Mouse (Mus musculus) MEL (cell line): Measurements from ENCODE around the gene Chst15. TPM values are rescaled to one million over a fixed set of nuclear protein-coding genes. Genes with fewer than 3 reads are reported as not detected.

Experiments
- DNase-seq: peaks from one replicate; pipeline ENCODE4 v3.0.0; 2011; ENCODE audit warnings: low read depth, low spot score
- H3K27ac ChIP-seq: 2 replicates; pipeline ENCODE4 v1.5.1; 2012; ENCODE audit warnings: low read depth, mild to moderate bottlenecking, control low read depth, low read length, moderate library complexity; ENCODE audit not compliant: control insufficient read depth
- H3K27me3 ChIP-seq, 2 experiments: fragments of 150-350 bp in 1 of 2; sonication (generic) in 1 of 2; 2 replicates each; pipeline ENCODE4 v1.6.1; 2012; ENCODE audit warnings: low read length in 2 of 2, mild to moderate bottlenecking in 2 of 2, improper control_type of control experiment in 1 of 2, moderate library complexity in 1 of 2; ENCODE audit not compliant: insufficient read depth in 2 of 2, control insufficient read depth in 1 of 2
- H3K36me3 ChIP-seq, 2 experiments: 2 replicates each; pipeline ENCODE4 v1.6.1; 2012 to 2014; ENCODE audit warnings: low read length in 2 of 2, improper control_type of control experiment in 1 of 2, inconsistent platforms in 1 of 2, mild to moderate bottlenecking in 1 of 2; ENCODE audit not compliant: insufficient read depth in 2 of 2, control insufficient read depth in 1 of 2
- H3K4me1 ChIP-seq, 2 experiments: fragments of 150-350 bp in 1 of 2; sonication (generic) in 1 of 2; 2 replicates each; pipeline ENCODE4 v1.6.1; 2012; ENCODE audit warnings: low read length in 2 of 2, improper control_type of control experiment in 1 of 2, mild to moderate bottlenecking in 1 of 2; ENCODE audit not compliant: insufficient read depth in 2 of 2, control insufficient read depth in 1 of 2
- H3K4me3 ChIP-seq, 2 experiments: fragments of 150-350 bp in 1 of 2; sonication (generic) in 1 of 2; 2 replicates each; pipeline ENCODE4 v1.5.1; 2012; ENCODE audit warnings: low read depth in 2 of 2, low read length in 2 of 2, mild to moderate bottlenecking in 2 of 2, moderate library complexity in 2 of 2, control low read depth in 1 of 2, improper control_type of control experiment in 1 of 2; ENCODE audit not compliant: control insufficient read depth in 1 of 2, insufficient read depth in 1 of 2
- H3K79me2 ChIP-seq: 2 replicates; pipeline ENCODE4 v1.6.1; 2012; ENCODE audit warnings: mild to moderate bottlenecking, low read length, moderate library complexity; ENCODE audit not compliant: control insufficient read depth, poor library complexity, insufficient read depth
- H3K9ac ChIP-seq: 2 replicates; pipeline ENCODE4 v1.6.1; 2012; ENCODE audit warnings: low read depth, mild to moderate bottlenecking, control low read depth, low read length, moderate library complexity; ENCODE audit not compliant: control insufficient read depth, poor library complexity, severe bottlenecking
- H3K9me3 ChIP-seq: fragments of 150-350 bp; sonication (generic); replicated peaks from 2 replicates; pipeline ENCODE4 v1.6.1; 2012; ENCODE audit warnings: mild to moderate bottlenecking, low read length, improper control_type of control experiment, moderate library complexity; ENCODE audit not compliant: insufficient read depth
- CHD1 ChIP-seq: IDR thresholded peaks from 2 replicates; pipeline ENCODE4 v1.6.1; 2012; ENCODE audit warnings: low read depth, mild to moderate bottlenecking, inconsistent platforms, low read length, improper control_type of control experiment
- CHD2 ChIP-seq: IDR thresholded peaks from 2 replicates; pipeline ENCODE4 v1.6.1; 2011; ENCODE audit warnings: low read length, improper control_type of control experiment
- CTCF ChIP-seq, 3 experiments: IDR thresholded peaks in 2 of 3; conservative IDR thresholded peaks in 1 of 3; 2 replicates each; pipeline ENCODE4 v1.5.1; 2011 to 2012; ENCODE audit warnings: low read length in 3 of 3, low read depth in 2 of 3, mild to moderate bottlenecking in 2 of 3, improper control_type of control experiment in 1 of 3, inconsistent platforms in 1 of 3, mixed read lengths in 1 of 3, moderate library complexity in 1 of 3; ENCODE audit not compliant: control insufficient read depth in 1 of 3, insufficient read depth in 1 of 3, poor library complexity in 1 of 3, severe bottlenecking in 1 of 3
- E2F4 ChIP-seq: IDR thresholded peaks from 2 replicates; pipeline ENCODE4 v1.6.1; 2011; ENCODE audit warnings: low read depth, low read length, improper control_type of control experiment, borderline replicate concordance
- HCFC1 ChIP-seq: IDR thresholded peaks from 2 replicates; pipeline ENCODE4 v1.6.1; 2012; ENCODE audit warnings: low read depth, mild to moderate bottlenecking, inconsistent platforms, low read length, improper control_type of control experiment, moderate library complexity
- MAFK ChIP-seq: IDR thresholded peaks from 2 replicates; pipeline ENCODE4 v1.6.1; 2011; ENCODE audit warnings: low read depth, mild to moderate bottlenecking, low read length, improper control_type of control experiment, borderline replicate concordance
- MEF2A ChIP-seq: IDR thresholded peaks from 2 replicates; pipeline ENCODE4 v1.6.1; 2014; ENCODE audit warnings: low read depth, mild to moderate bottlenecking, inconsistent platforms, low read length, improper control_type of control experiment; ENCODE audit not compliant: poor library complexity, insufficient replicate concordance, severe bottlenecking; ENCODE audit errors: extremely low read depth
- NELFE ChIP-seq: IDR thresholded peaks from 2 replicates; pipeline ENCODE4 v1.6.1; 2011; ENCODE audit warnings: low read depth, low read length, improper control_type of control experiment
- NRF1 ChIP-seq: IDR thresholded peaks from 2 replicates; pipeline ENCODE4 v1.6.1; 2014; ENCODE audit warnings: low read depth, mild to moderate bottlenecking, inconsistent platforms, low read length, improper control_type of control experiment, moderate library complexity; ENCODE audit not compliant: poor library complexity, insufficient read depth, severe bottlenecking
- POLR2A ChIP-seq, 2 experiments: IDR thresholded peaks; 2 replicates each; pipeline ENCODE4 v1.6.1; 2011 to 2012; ENCODE audit warnings: low read length in 2 of 2, mild to moderate bottlenecking in 2 of 2, control low read depth in 1 of 2, improper control_type of control experiment in 1 of 2, low read depth in 1 of 2, moderate library complexity in 1 of 2; ENCODE audit not compliant: control insufficient read depth in 1 of 2, insufficient read depth in 1 of 2, poor library complexity in 1 of 2
- POLR2AphosphoS2 ChIP-seq: IDR thresholded peaks from 2 replicates; pipeline ENCODE4 v1.6.1; 2011; ENCODE audit warnings: low read length, improper control_type of control experiment
- TAL1 ChIP-seq: IDR thresholded peaks from 2 replicates; pipeline ENCODE4 v1.6.1; 2012; ENCODE audit warnings: mild to moderate bottlenecking, inconsistent platforms, low read length, moderate library complexity, mixed read lengths
- TBP ChIP-seq: IDR thresholded peaks from 2 replicates; pipeline ENCODE4 v1.8.0; 2011; ENCODE audit warnings: low read depth, low read length, improper control_type of control experiment
- USF1 ChIP-seq: IDR thresholded peaks from 2 replicates; pipeline ENCODE4 v1.6.1; 2014; ENCODE audit warnings: low read depth, mild to moderate bottlenecking, inconsistent platforms, low read length, improper control_type of control experiment, moderate library complexity
- ZC3H11A ChIP-seq: IDR thresholded peaks from 2 replicates; pipeline ENCODE4 v1.6.1; 2012; ENCODE audit warnings: low read depth, mild to moderate bottlenecking, inconsistent platforms, low read length, improper control_type of control experiment
- ZKSCAN1 ChIP-seq: IDR thresholded peaks from 2 replicates; pipeline ENCODE4 v1.6.1; 2012; ENCODE audit warnings: low read depth, mild to moderate bottlenecking, inconsistent platforms, low read length, improper control_type of control experiment, moderate library complexity
- ZMIZ1 ChIP-seq: IDR thresholded peaks from 2 replicates; pipeline ENCODE4 v1.6.1; 2012; ENCODE audit warnings: low read depth, mild to moderate bottlenecking, inconsistent platforms, low read length, improper control_type of control experiment, moderate library complexity
- ZNF384 ChIP-seq: IDR thresholded peaks from 2 replicates; pipeline ENCODE4 v1.6.1; 2012; ENCODE audit warnings: low read depth, mild to moderate bottlenecking, inconsistent platforms, low read length, improper control_type of control experiment
- polyA plus RNA-seq, 2 experiments: library from polyadenylated mRNA; stranded (reverse) in 1 of 2; unstranded in 1 of 2; fragments of >175 nt in 1 of 2; fragments of >200 nt in 1 of 2; gene quantifications; 2 replicates each; pipeline versions ENCODE4 v1.2.1 to v1.2.4; 2012; ENCODE audit warnings: low replicate concordance in 2 of 2, low read depth in 1 of 2; ENCODE audit not compliant: insufficient read length in 2 of 2, insufficient read depth in 1 of 2, missing spikeins in 1 of 2
- total RNA-seq: library from RNA; depleted of rRNA; stranded (reverse); fragments of 300-350 nt; gene quantifications from 2 replicates; pipeline ENCODE4 v1.2.3, GENCODE M21; 2012

The Chst15 gene
- total and polyA plus RNA-seq, 3 experiments = 14.9 to 18.1 TPM; not detected in 1

GRCm38 (mm10) chr7:132267721-132268498 is 49.1 kb downstream of the Chst15 start:
- TF ChIP-seq MEF2A = no peak
- no peak for TF ChIP-seq ZC3H11A
- no peak for TF ChIP-seq CTCF (IDR thresholded peaks at IDR 0.05 in 2 of 3, conservative IDR thresholded peaks at IDR 0.05 in 1 of 3; ENCODE audit: control insufficient read depth in 1 of 3, insufficient read depth in 1 of 3, low read depth in 2 of 3, low read length in 3 of 3, poor library complexity in 1 of 3, severe bottlenecking in 1 of 3)
- TF ChIP-seq ZNF384 = no peak
- TF ChIP-seq ZMIZ1 = no peak
- no peak for TF ChIP-seq POLR2AphosphoS2
- TF ChIP-seq HCFC1 = no peak
- no peak for TF ChIP-seq NELFE
- TF ChIP-seq POLR2A (IDR thresholded peaks at IDR 0.05; ENCODE audit: control insufficient read depth in 1 of 2, insufficient read depth in 1 of 2, low read depth in 1 of 2, low read length in 2 of 2, poor library complexity in 1 of 2) = no peak
- no peak for TF ChIP-seq TAL1
- TF ChIP-seq CHD1 = no peak
- TF ChIP-seq CHD2 = no peak
- TF ChIP-seq MAFK = no peak
- TF ChIP-seq NRF1 = no peak
- TF ChIP-seq USF1 = no peak
- Histone ChIP-seq H3K9me3 (no peaks in the 10 kb centered on the region), H3K4me1 (peaks cover under 1 to 11% of the 10 kb centered on the region in 2 experiments), H3K27ac (no peak overlapping the region), H3K36me3 (peaks cover 6 to 13% of the 10 kb centered on the region in 2 experiments), H3K4me3 (no peak overlapping the region), H3K9ac (no peak overlapping the region), H3K27me3 (no peaks in the 10 kb centered on the region), H3K79me2 (0 out of 2 replicates have a peak, but pooled peaks cover 1% of the 10 kb centered on the region)
- DNase-seq = no peak

- Histone ChIP-seq H3K79me2 (no peaks in the 10 kb centered on the region), H3K9ac (no peak overlapping the region), H3K4me3 (no peak overlapping the region), H3K27ac (no peak overlapping the region), H3K27me3 (no peaks in the 10 kb centered on the region), H3K36me3 (peaks cover under 1 to 19% of the 10 kb centered on the region in 2 experiments), H3K9me3 (no peaks in the 10 kb centered on the region), H3K4me1 (peaks cover 8 to 17% of the 10 kb centered on the region in 2 experiments)
- TF ChIP-seq TBP = no peak
- TF ChIP-seq E2F4 = no peak
- no peak for TF ChIP-seq ZKSCAN1
- no peak for DNase-seq
Measured at GRCm38 (mm10) chr7:132264763-132265162, 52.3 kb downstream of the Chst15 start.
